Mouse (Mus musculus) heart, embryonic 11.5 days (tissue): ENCODE data around the gene Fcnb. TPM values are rescaled to one million over a fixed set of nuclear protein-coding genes. Genes with fewer than 3 reads are reported as not detected.

ENCODE experiments used
- ATAC-seq: fragments of 200-750 bp; cut with Nextera tagmentation; replicated peaks from 2 replicates; pipeline ENCODE4 v1.8.0; 2017; ENCODE audit warnings: moderate library complexity; ENCODE audit not compliant: insufficient number of reproducible peaks, low FRiP score, low TSS enrichment
- H3K27ac ChIP-seq: fragments of 300-500 bp; sonication (generic); 2 replicates; pipeline ENCODE4 v1.5.1; 2014; ENCODE audit warnings: mild to moderate bottlenecking, low read depth, low read length
- H3K27me3 ChIP-seq: fragments of 300-500 bp; sonication (generic); 2 replicates; pipeline ENCODE4 v1.6.1; 2014; ENCODE audit warnings: mild to moderate bottlenecking, low read length, mixed read lengths; ENCODE audit not compliant: control insufficient read depth, insufficient read depth
- H3K36me3 ChIP-seq: fragments of 300-500 bp; sonication (generic); 2 replicates; pipeline ENCODE4 v1.6.1; 2014; ENCODE audit warnings: mild to moderate bottlenecking, low read length, moderate library complexity, mixed read lengths; ENCODE audit not compliant: control insufficient read depth, insufficient read depth
- H3K4me1 ChIP-seq: fragments of 300-500 bp; sonication (generic); 2 replicates; pipeline ENCODE4 v1.6.1; 2014; ENCODE audit warnings: low read length; ENCODE audit not compliant: control insufficient read depth, insufficient read depth
- H3K4me2 ChIP-seq: fragments of 300-500 bp; sonication (generic); 2 replicates; pipeline ENCODE4 v1.6.1; 2014; ENCODE audit warnings: mild to moderate bottlenecking, moderate library complexity
- H3K4me3 ChIP-seq: fragments of 300-500 bp; sonication (generic); 2 replicates; pipeline ENCODE4 v1.5.1; 2014; ENCODE audit warnings: low read depth, low read length
- H3K9ac ChIP-seq: fragments of 300-500 bp; sonication (generic); 2 replicates; pipeline ENCODE4 v1.6.1; 2014; ENCODE audit warnings: mild to moderate bottlenecking, low read depth, low read length, moderate library complexity
- H3K9me3 ChIP-seq: fragments of 300-500 bp; sonication (generic); replicated peaks from 2 replicates; pipeline ENCODE4 v1.6.1; 2016; ENCODE audit warnings: low read length; ENCODE audit not compliant: control insufficient read depth
- WGBS: fragments of 180-500 bp; shearing (Covaris S2); extraction: QIAGEN DNeasy Blood & Tissue Kit; methylation state at CpG from one replicate; pipeline ENCODE4 v1.1.7; 2014; ENCODE audit not compliant: insufficient replicate concordance; 5-methylcytosine and 5-hydroxymethylcytosine counted together
- polyA plus RNA-seq: library from polyadenylated mRNA; unstranded; fragments of >200 nt; fragmentation: Nextera tagmentation; extraction: Ambion mirVana; gene quantifications from 2 replicates; pipeline ENCODE4 v1.2.1, GENCODE M21; 2014

Gene Fcnb
- polyA plus RNA-seq, 1 experiment from 2014 or later = 0.19 TPM

- Histone ChIP-seq H3K9ac (no peak overlapping the region), H3K4me1 (no peaks in the 10 kb centered on the region), H3K36me3 (no peaks in the 10 kb centered on the region), H3K27me3 (no peaks in the 10 kb centered on the region; the same call in 1 of the 2 replicates), H3K9me3 (no peaks in the 10 kb centered on the region), H3K4me3 (no peak overlapping the region), H3K4me2 (no peak overlapping the region), H3K27ac (no peak overlapping the region)
- no peak for ATAC-seq
- WGBS = 56% methylated on average over 11 of the region's 11 CpGs
Observed at GRCm38 (mm10) chr2:28117490-28118308, 33.0 kb upstream of the Fcnb start.

DNA sequence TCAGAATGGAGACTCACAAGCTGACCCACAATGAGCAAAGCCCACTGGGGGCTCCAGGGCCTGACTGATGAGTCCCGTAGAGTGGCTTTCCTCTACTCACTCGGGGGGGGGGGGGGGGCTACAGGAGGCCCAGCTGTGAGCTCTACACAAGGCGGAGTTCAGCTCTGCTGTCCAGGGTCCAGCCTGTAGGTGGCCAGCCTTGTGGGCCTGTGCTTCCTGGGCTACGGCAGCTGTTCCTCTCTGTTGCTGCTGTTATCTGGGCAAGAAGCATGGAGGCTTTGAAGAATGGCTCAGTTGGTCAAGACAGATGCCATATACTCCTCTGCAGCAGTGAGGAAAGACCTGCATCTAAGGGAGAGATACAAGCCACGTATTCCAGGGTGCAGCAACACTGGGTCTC, 24.1 kb upstream of the Fcnb start:
- Histone ChIP-seq H3K4me1 (no peaks in the 10 kb centered on the region), H3K36me3 (no peaks in the 10 kb centered on the region), H3K9ac (no peak overlapping the region), H3K27ac (no peak overlapping the region), H3K4me3 (no peak overlapping the region), H3K9me3 (no peaks in the 10 kb centered on the region), H3K4me2 (no peak overlapping the region), H3K27me3 (no peaks in the 10 kb centered on the region)
- no peak for ATAC-seq
- WGBS = 44% methylated on average over 5 of the region's 5 CpGs

DNA sequence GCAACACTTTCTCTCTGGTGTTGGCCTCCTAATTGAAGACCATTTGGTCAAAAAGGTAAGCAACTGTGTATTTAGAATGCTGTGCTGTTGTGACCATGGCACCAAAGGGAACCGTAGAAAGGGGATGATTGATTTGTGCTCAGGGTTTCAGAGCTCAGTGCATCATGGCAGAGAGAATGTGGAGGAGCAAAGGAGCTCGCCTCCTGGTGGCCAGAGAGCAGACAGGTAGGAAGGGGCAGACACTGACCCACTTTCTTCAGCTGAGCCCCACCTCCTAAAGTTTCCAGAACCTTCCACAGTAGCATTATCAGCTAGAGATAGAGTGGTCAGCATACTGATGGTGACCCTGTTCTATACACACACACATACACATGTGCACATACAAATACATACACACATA, 21.3 kb upstream of the Fcnb start:
- no peak for ATAC-seq
- 73% methylated on average over 2 of the region's 2 CpGs for WGBS
- Histone ChIP-seq H3K36me3 (no peaks in the 10 kb centered on the region), H3K27me3 (no peaks in the 10 kb centered on the region), H3K4me2 (no peak overlapping the region), H3K4me1 (no peaks in the 10 kb centered on the region), H3K9ac (no peak overlapping the region), H3K4me3 (no peak overlapping the region), H3K9me3 (no peaks in the 10 kb centered on the region), H3K27ac (no peak overlapping the region)

- WGBS = 67% methylated on average over 2 of the region's 2 CpGs
- H3K4me2 ChIP-seq = no peak overlapping the region
- H3K36me3 ChIP-seq = no peaks in the 10 kb centered on the region
- no peak overlapping the region for H3K9ac ChIP-seq
- no peak for ATAC-seq
- no peak overlapping the region for H3K4me3 ChIP-seq
- peaks cover 4% of the 10 kb centered on the region for H3K27me3 ChIP-seq
- H3K27ac ChIP-seq = no peak overlapping the region
- no peaks in the 10 kb centered on the region; the same call in 1 of the 2 replicates for H3K4me1 ChIP-seq
- no peaks in the 10 kb centered on the region for H3K9me3 ChIP-seq
Observed at GRCm38 (mm10) chr2:28103653-28104052, 19.0 kb upstream of the Fcnb start.

- WGBS = 89% methylated on average over 2 of the region's 2 CpGs
- ATAC-seq = no peak
- Histone ChIP-seq H3K27ac (no peak overlapping the region), H3K4me1 (no peaks in the 10 kb centered on the region; the same call in 1 of the 2 replicates), H3K9ac (no peak overlapping the region), H3K36me3 (no peaks in the 10 kb centered on the region), H3K9me3 (no peaks in the 10 kb centered on the region), H3K4me3 (no peak overlapping the region), H3K4me2 (no peak overlapping the region), H3K27me3 (peaks cover 11% of the 10 kb centered on the region)
Observed at GRCm38 (mm10) chr2:28101892-28102291, 17.2 kb upstream of the Fcnb start.

- Histone ChIP-seq H3K4me1 (no peaks in the 10 kb centered on the region; the same call in 1 of the 2 replicates), H3K36me3 (no peaks in the 10 kb centered on the region), H3K4me2 (no peak overlapping the region), H3K9ac (0 out of 2 replicates have a peak overlapping the region, but pooled peaks have one; percentile 7), H3K9me3 (no peaks in the 10 kb centered on the region), H3K4me3 (no peak overlapping the region), H3K27ac (no peak overlapping the region), H3K27me3 (peaks cover 11% of the 10 kb centered on the region)
- ATAC-seq = peak; percentile 82
- 64% methylated on average over 9 of the region's 9 CpGs for WGBS
Observed at GRCm38 (mm10) chr2:28100796-28101483, 16.3 kb upstream of the Fcnb start.

GRCm38 (mm10) chr2:28098547-28099505, 14.1 kb upstream of the Fcnb start:
- H3K9ac ChIP-seq = no peak overlapping the region
- 10% methylated on average over 24 of the region's 24 CpGs for WGBS
- H3K9me3 ChIP-seq = no peaks in the 10 kb centered on the region
- no peak for ATAC-seq
- H3K4me1 ChIP-seq = no peaks in the 10 kb centered on the region; the same call in 1 of the 2 replicates
- peaks cover 14% of the 10 kb centered on the region for H3K27me3 ChIP-seq
- H3K27ac ChIP-seq = no peak overlapping the region
- no peaks in the 10 kb centered on the region for H3K36me3 ChIP-seq
- peak overlapping the region; percentile 21; the same call in 1 of the 2 replicates for H3K4me3 ChIP-seq
- peak overlapping the region; percentile 55 for H3K4me2 ChIP-seq

DNA sequence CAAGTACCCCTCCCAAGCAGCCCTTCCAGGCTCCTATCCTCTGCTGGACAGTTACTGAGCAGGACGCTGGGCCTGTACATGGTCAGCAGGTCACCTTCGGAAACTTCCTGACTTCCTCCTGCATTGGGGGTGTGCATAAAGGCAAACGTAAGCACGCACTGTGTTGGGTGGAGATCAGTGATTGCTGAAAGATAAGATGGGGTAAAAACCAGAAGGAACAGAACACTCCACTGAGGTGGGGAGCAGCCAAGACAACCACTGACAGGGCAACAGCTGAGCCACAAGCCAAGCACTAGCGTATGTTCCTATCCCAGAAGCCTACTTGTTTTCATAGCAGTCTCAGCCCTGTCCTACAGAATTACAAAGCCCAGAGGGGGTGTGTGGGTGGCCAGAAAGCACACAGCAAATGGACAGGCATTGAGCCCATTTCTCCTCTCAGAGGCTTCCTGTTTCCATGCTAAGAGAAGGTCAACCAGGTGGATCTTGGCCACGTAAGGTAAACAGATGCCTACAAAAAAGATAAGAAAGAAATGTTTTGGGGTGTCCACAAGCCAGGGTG, 12.1 kb upstream of the Fcnb start:
- no peaks in the 10 kb centered on the region for H3K36me3 ChIP-seq
- H3K4me2 ChIP-seq = no peak overlapping the region
- H3K27ac ChIP-seq = no peak overlapping the region
- no peak overlapping the region for H3K4me3 ChIP-seq
- H3K4me1 ChIP-seq = no peaks in the 10 kb centered on the region; the same call in 1 of the 2 replicates
- ATAC-seq = no peak
- H3K9ac ChIP-seq = no peak overlapping the region
- 75% methylated on average over 6 of the region's 6 CpGs for WGBS
- H3K9me3 ChIP-seq = no peaks in the 10 kb centered on the region
- H3K27me3 ChIP-seq = peaks cover 14% of the 10 kb centered on the region
